Comparison of ENCODE assay signal across 43 mouse cellular contexts in the genomic region with DNA sequence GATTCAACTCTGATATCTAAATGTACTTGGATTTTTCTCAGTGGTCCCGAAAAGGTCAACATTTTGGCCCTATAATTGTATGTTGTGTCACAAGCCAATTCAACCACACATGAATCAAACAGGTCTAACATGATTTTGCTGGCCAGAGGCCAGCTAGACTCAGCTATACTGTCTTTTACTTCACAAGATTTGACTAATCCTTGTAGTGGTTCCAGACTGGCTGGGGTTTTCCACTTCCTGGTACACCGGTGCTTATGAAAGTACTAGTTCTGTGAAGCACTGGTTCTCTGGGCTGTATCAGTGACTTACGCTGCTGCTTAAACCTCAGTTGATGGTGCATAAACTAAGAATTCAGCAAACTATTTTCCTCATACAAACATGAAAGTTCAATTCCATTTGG. TPM values are rescaled to one million over a fixed set of nuclear protein-coding genes. Genes with fewer than 3 reads are reported as not detected.
A peak's percentile ranks its signal among the peaks of the same experiment; 100 is the strongest.
DNase-seq lines count a peak whose midpoint lies in the region; ATAC-seq and TF ChIP-seq lines count a peak whose summit lies in the region.
"Had no signal": no experiment of that assay in that cellular context is flagged by ENCODE, and none has a peak within 500 bp of the region (broad histone marks: within the 10 kb centered on the region; RNA-seq: fewer than 3 reads in every experiment).

No protein-coding gene starts in this region.

- no peaks in the 10 kb centered on the region for H3K9me3 ChIP-seq in lung, embryonic 14.5 days (ENCODE audit: low read depth, low read length)
- H3K9me3 ChIP-seq: embryonic facial prominence, embryonic 12.5 days; heart, embryonic 13.5 days; midbrain, embryonic 13.5 days had no signal

- H3K4me2 ChIP-seq in lung, embryonic 14.5 days = no peak overlapping the region
- H3K4me2 ChIP-seq: embryonic facial prominence, embryonic 12.5 days; heart, embryonic 13.5 days; hindbrain, embryonic 14.5 days; midbrain, embryonic 13.5 days had no signal

- H3K4me3 ChIP-seq in lung, embryonic 14.5 days (ENCODE audit: low read depth, low read length) = no peak overlapping the region
- no peak overlapping the region for H3K4me3 ChIP-seq in lung, adult 2 months (replicated peaks; ENCODE audit: extremely low read depth, low read depth, low read length)
- H3K4me3 ChIP-seq: embryonic facial prominence, embryonic 12.5 days; gastrocnemius, adult 2 months; heart, embryonic 13.5 days; midbrain, embryonic 13.5 days had no signal

- H3K27me3 ChIP-seq in lung, embryonic 14.5 days (ENCODE audit: insufficient read depth, low read length) = no peaks in the 10 kb centered on the region
- H3K27me3 ChIP-seq: embryonic facial prominence, embryonic 12.5 days; heart, embryonic 13.5 days; midbrain, embryonic 13.5 days had no signal

- no peak for TF ChIP-seq CTCF in lung, embryonic 14.5 days (IDR thresholded peaks at IDR 0.05; ENCODE audit: low read depth)
- no peak for TF ChIP-seq CTCF in lung, adult 2 months (IDR thresholded peaks at IDR 0.05; ENCODE audit: insufficient read depth, low read length)

- H3K4me1 ChIP-seq in lung, embryonic 14.5 days (ENCODE audit: insufficient read depth) = no peaks in the 10 kb centered on the region
- no peaks in the 10 kb centered on the region for H3K4me1 ChIP-seq in lung, adult 2 months (ENCODE audit: control insufficient read depth, insufficient read depth, low read length)
- H3K4me1 ChIP-seq: embryonic facial prominence, embryonic 12.5 days; heart, embryonic 13.5 days; midbrain, embryonic 13.5 days had no signal

- H3K9ac ChIP-seq in lung, embryonic 14.5 days = no peak overlapping the region
- H3K9ac ChIP-seq: embryonic facial prominence, embryonic 12.5 days; heart, embryonic 13.5 days; hindbrain, embryonic 14.5 days; liver, embryonic 14.5 days; midbrain, embryonic 13.5 days had no signal

- TF ChIP-seq POLR2A in lung, adult 2 months (IDR thresholded peaks at IDR 0.05; ENCODE audit: borderline replicate concordance, extremely low read depth, low read depth, low read length) = no peak

- DNase-seq in lung, embryonic 14.5 days = peak; percentile 30
- no peak for DNase-seq in lung, adult 2 months
- DNase-seq in urinary bladder, postnatal 36 days (ENCODE audit: low spot score in 2 of 2) = peak; percentile 1 to 8
- DNase-seq in urinary bladder, postnatal 10 days (ENCODE audit: low spot score) = no peak
- peak; percentile 1 for DNase-seq in lung, postnatal 10 days
- DNase-seq in retina, embryonic 14.5 days (ENCODE audit: low spot score) = no peak
- no peak for DNase-seq in left cerebral cortex, adult 18-20 months (ENCODE audit: low spot score in 2 of 2)
- DNase-seq: adrenal gland, adult 8-10 months; cerebellum, adult 11 months; cerebellum, adult 9-10 months; cerebellum, postnatal 36 days; gastrocnemius, adult 2 months; gastrocnemius, postnatal 36 days; heart, postnatal 10 days; kidney, adult 9 months; kidney, postnatal 10 days; layer of hippocampus, postnatal 36 days; liver; retina, postnatal 1 day; right cerebral cortex, postnatal 25 days; spleen, adult 18-20 months; thymus, adult 18-20 months; thymus, postnatal 25 days had no signal

- WGBS in lung, embryonic 14.5 days = 66% methylated on average over 3 of the region's 3 CpGs
- 70% methylated on average over 3 of the region's 3 CpGs for WGBS in lung, adult 2 months

- H3K36me3 ChIP-seq in lung, embryonic 14.5 days (ENCODE audit: insufficient read depth) = no peaks in the 10 kb centered on the region
- H3K36me3 ChIP-seq: embryonic facial prominence, embryonic 12.5 days; heart, embryonic 13.5 days; midbrain, embryonic 13.5 days had no signal

- no peak for ATAC-seq in lung, embryonic 14.5 days (ENCODE audit: insufficient read depth)
- ATAC-seq: activated CD4-positive, CD25-positive, alpha-beta regulatory T cell, adult 4 months; CD4-positive, CD25-positive, alpha-beta regulatory T cell, adult 4 months; forebrain, embryonic 16.5 days; intestine, postnatal 0 days; midbrain, embryonic 13.5 days had no signal

- no peak overlapping the region for H3K27ac ChIP-seq in lung, embryonic 14.5 days (ENCODE audit: low read depth)
- H3K27ac ChIP-seq: embryonic facial prominence, embryonic 12.5 days; gastrocnemius, adult 2 months; heart, embryonic 13.5 days; hindbrain, embryonic 14.5 days; liver, embryonic 14.5 days; macrophage; midbrain, embryonic 13.5 days had no signal

RNA-seq across cellular contexts. Expression of gene Slc6a14, which starts 19.0 kb away (rescaled TPM):
- polyA plus RNA-seq in lung, embryonic 14.5 days (2014; fragmentation: Nextera tagmentation; extraction: Ambion mirVana) = 3.1 and 4.3 TPM in 2 replicates
- polyA plus RNA-seq in lung, adult 2 months (2012; rRNA removed) = 3.2 and 7.4 TPM in 2 replicates
- total RNA-seq in left cerebral cortex, adult 18-20 months (2021) = not detected
- total RNA-seq: gastrocnemius, adult 2 months; gastrocnemius, postnatal 36 days; hematopoietic stem cell, adult 5-6 weeks; layer of hippocampus, postnatal 36 days; left cerebral cortex, postnatal 10 days; megakaryocyte-erythroid progenitor cell, adult 5-6 weeks; monocyte, adult 5-6 weeks had no signal
- polyA plus RNA-seq: activated CD4-positive, CD25-positive, alpha-beta regulatory T cell, adult 4 months; CD4-positive, CD25-positive, alpha-beta regulatory T cell, adult 4 months; forebrain, embryonic 11.5 days; forebrain, embryonic 16.5 days; hindbrain, embryonic 14.5 days; liver, embryonic 14.5 days; macrophage; midbrain, embryonic 13.5 days; neural tube, embryonic 14.5 days had no signal

RNA-seq across cellular contexts. Expression of gene Gm28269, which starts 49.2 kb away (rescaled TPM):
- not detected in 2 replicates for polyA plus RNA-seq in lung, embryonic 14.5 days (2014; fragmentation: Nextera tagmentation; extraction: Ambion mirVana)
- not detected in 2 replicates for polyA plus RNA-seq in lung, adult 2 months (2012; rRNA removed)
- total RNA-seq in left cerebral cortex, adult 18-20 months (2021) = not detected
- total RNA-seq: adrenal gland, adult 8-10 months; gastrocnemius, adult 2 months; gastrocnemius, postnatal 36 days; heart, adult 8-10 months; heart, postnatal 10 days; hematopoietic stem cell, adult 5-6 weeks; layer of hippocampus, postnatal 36 days; left cerebral cortex, postnatal 10 days; megakaryocyte-erythroid progenitor cell, adult 5-6 weeks; monocyte, adult 5-6 weeks had no signal
- polyA plus RNA-seq: activated CD4-positive, CD25-positive, alpha-beta regulatory T cell, adult 4 months; CD4-positive, CD25-positive, alpha-beta regulatory T cell, adult 4 months; embryonic facial prominence, embryonic 12.5 days; forebrain, embryonic 11.5 days; forebrain, embryonic 16.5 days; heart, embryonic 13.5 days; hindbrain, embryonic 14.5 days; intestine, postnatal 0 days; large intestine, adult 2 months; limb, embryonic 11.5 days; liver, embryonic 14.5 days; macrophage; midbrain, embryonic 13.5 days; neural tube, embryonic 14.5 days; stomach, embryonic 16.5 days had no signal

Comparison
In these comparisons a context has a peak if more than half of its experiments do, and no peak if none do; other contexts are left out.
1. DNase-seq: peak in lung, embryonic 14.5 days (single experiment), urinary bladder, postnatal 36 days (2 of 2) and lung, postnatal 10 days (single experiment); none in lung, adult 2 months (single experiment), urinary bladder, postnatal 10 days (single experiment), retina, embryonic 14.5 days (single experiment) and left cerebral cortex, adult 18-20 months (0 of 2).